Mouse (Mus musculus) midbrain, embryonic 12.5 days (tissue): ENCODE measurements around the gene Ptprg. TPM values are rescaled to one million over a fixed set of nuclear protein-coding genes. Genes with fewer than 3 reads are reported as not detected.
A peak's percentile ranks its signal among the peaks of the same experiment; 100 is the strongest.

Experiments used
- ATAC-seq: fragments of 200-750 bp; cut with Nextera tagmentation; 2 replicates; pipeline ENCODE4 v1.8.0; 2017; ENCODE audit warnings: low read depth, moderate TSS enrichment, moderate library complexity; ENCODE audit not compliant: low FRiP score
- H3K27ac ChIP-seq: fragments of 300-500 bp; sonication (generic); replicated peaks from 2 replicates; pipeline ENCODE4 v1.5.1; 2016; ENCODE audit warnings: mild to moderate bottlenecking
- H3K27me3 ChIP-seq: fragments of 300-500 bp; sonication (generic); 2 replicates; pipeline ENCODE4 v1.6.1; 2016; ENCODE audit warnings: mild to moderate bottlenecking
- H3K36me3 ChIP-seq: fragments of 300-500 bp; sonication (generic); 2 replicates; pipeline ENCODE4 v1.6.1; 2016
- H3K4me1 ChIP-seq: fragments of 300-500 bp; sonication (generic); 2 replicates; pipeline ENCODE4 v1.6.1; 2016
- H3K4me2 ChIP-seq: fragments of 300-500 bp; sonication (generic); replicated peaks from 2 replicates; pipeline ENCODE4 v1.6.1; 2016; ENCODE audit warnings: mild to moderate bottlenecking, moderate library complexity
- H3K4me3 ChIP-seq: fragments of 300-500 bp; sonication (generic); 2 replicates; pipeline ENCODE4 v1.5.1; 2016; ENCODE audit warnings: mild to moderate bottlenecking
- H3K9ac ChIP-seq: fragments of 300-500 bp; sonication (generic); replicated peaks from 2 replicates; pipeline ENCODE4 v1.6.1; 2016; ENCODE audit warnings: mild to moderate bottlenecking, moderate library complexity
- H3K9me3 ChIP-seq: fragments of 300-500 bp; sonication (generic); 2 replicates; pipeline ENCODE4 v1.6.1; 2016; ENCODE audit warnings: mild to moderate bottlenecking
- WGBS: fragments of 180-500 bp; shearing (Covaris S2); methylation state at CpG from one replicate; pipeline ENCODE4 v1.1.7; 2016; 5-methylcytosine and 5-hydroxymethylcytosine counted together
- polyA plus RNA-seq: library from polyadenylated mRNA; unstranded; fragments of >200 nt; fragmentation: Nextera tagmentation; extraction: Ambion mirVana; gene quantifications from 2 replicates; pipeline ENCODE4 v1.2.1, GENCODE M21; 2016

Ptprg gene
- polyA plus RNA-seq, 1 experiment from 2014 or later = 47.4 TPM

DNA sequence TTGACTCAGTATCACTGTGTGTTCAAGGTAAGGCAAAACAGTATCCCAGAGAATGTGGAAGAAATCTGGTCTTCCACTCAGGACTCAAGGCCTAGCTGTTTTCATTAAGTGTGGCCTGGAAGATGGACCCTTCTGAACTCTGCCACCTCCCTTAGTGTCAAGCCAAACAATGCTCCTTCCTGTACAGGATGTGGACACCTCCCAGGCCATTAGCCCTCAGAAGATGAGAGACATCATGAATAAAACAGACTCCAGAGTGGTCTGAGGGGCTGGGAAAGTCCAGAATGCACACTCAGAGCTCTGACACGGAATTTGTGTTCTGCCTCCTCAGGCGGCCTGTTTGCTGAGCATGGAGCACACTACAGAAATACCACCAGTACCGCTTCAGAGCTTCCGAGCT lies 581.2 kb downstream of the Ptprg start:
- no peaks in the 10 kb centered on the region for H3K4me1 ChIP-seq
- no peak overlapping the region for H3K9ac ChIP-seq
- H3K4me3 ChIP-seq = no peak overlapping the region
- H3K9me3 ChIP-seq = no peaks in the 10 kb centered on the region
- no peak overlapping the region for H3K27ac ChIP-seq
- no peak overlapping the region for H3K4me2 ChIP-seq
- 90% methylated on average over 4 of the region's 4 CpGs for WGBS
- ATAC-seq = no peak
- no peaks in the 10 kb centered on the region for H3K36me3 ChIP-seq
- H3K27me3 ChIP-seq = peaks cover 5% of the 10 kb centered on the region

DNA sequence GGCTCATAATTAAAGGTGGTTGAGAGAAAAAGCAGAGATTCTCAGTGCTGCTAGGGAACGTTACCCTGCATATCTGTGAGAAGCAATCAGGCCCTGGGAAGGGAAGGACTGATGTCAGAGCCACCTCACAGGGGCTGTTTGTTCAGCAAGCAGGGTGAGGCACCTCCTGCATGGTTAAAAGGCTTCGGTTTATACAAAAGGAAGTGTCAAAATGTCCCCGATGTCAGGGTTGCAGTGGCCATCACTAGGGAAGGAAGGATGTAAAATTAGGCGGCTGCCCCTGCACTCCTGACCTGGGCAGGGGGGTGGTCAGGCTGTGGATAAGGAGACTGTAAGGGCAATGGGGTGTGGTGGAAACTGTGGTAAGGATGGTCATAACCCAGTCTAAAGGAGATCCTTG lies 583.2 kb downstream of the Ptprg start:
- H3K9me3 ChIP-seq = no peaks in the 10 kb centered on the region
- H3K36me3 ChIP-seq = no peaks in the 10 kb centered on the region
- H3K27ac ChIP-seq = no peak overlapping the region
- 0 out of 2 replicates have a peak, but pooled peaks cover 2% of the 10 kb centered on the region for H3K4me1 ChIP-seq
- H3K4me2 ChIP-seq = no peak overlapping the region
- H3K9ac ChIP-seq = no peak overlapping the region
- 65% methylated on average over 4 of the region's 4 CpGs for WGBS
- peaks cover 20% of the 10 kb centered on the region for H3K27me3 ChIP-seq
- ATAC-seq = no peak
- H3K4me3 ChIP-seq = no peak overlapping the region

DNA sequence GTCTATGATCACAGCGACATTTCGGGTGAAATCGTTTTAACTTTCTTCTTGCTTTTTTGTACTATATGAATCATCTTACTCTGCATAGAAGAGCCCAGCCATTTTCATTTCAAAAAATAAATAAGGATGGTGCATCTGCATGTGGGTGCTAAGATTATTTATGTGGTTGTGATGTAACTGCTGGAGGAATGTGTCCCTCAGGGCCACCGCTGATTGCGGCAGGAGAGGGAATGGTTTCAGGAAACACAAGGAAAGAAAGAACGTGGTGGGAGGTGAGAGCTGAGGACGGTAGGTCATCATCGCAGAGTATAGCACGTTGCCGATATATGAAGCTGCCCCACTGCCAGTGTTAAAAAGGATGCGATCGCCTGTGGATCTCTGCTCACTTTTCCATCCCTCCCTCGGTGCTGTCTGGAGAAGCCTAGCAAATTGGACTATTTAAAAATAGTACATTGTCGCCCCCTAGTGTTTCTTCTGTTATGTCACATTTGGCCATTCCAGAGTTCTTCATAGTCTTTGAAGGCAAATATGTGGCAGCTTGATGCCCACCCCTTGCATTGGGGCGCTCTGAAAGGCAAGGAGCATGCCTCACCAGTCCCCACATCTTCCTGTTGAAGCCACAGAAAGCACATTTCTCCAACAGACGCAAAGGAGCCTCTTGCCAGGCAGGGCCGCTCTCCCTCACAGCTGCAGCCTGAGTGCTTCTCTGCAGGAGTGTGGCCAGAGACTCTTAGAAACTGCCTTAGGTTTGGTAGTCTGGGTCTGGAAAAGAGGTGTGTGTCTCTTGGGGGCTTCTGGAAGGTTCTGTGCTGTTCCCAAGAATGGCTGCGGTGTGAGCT lies 586.5 kb downstream of the Ptprg start:
- Histone ChIP-seq H3K4me3 (no peak overlapping the region), H3K27me3 (peaks cover 39% of the 10 kb centered on the region), H3K9me3 (no peaks in the 10 kb centered on the region), H3K36me3 (no peaks in the 10 kb centered on the region), H3K27ac (no peak overlapping the region), H3K4me1 (peaks cover 19% of the 10 kb centered on the region), H3K9ac (no peak overlapping the region), H3K4me2 (no peak overlapping the region)
- ATAC-seq = peak; percentile 47; the same call in 1 of the 2 replicates
- 47% methylated on average over 18 of the region's 18 CpGs for WGBS

DNA sequence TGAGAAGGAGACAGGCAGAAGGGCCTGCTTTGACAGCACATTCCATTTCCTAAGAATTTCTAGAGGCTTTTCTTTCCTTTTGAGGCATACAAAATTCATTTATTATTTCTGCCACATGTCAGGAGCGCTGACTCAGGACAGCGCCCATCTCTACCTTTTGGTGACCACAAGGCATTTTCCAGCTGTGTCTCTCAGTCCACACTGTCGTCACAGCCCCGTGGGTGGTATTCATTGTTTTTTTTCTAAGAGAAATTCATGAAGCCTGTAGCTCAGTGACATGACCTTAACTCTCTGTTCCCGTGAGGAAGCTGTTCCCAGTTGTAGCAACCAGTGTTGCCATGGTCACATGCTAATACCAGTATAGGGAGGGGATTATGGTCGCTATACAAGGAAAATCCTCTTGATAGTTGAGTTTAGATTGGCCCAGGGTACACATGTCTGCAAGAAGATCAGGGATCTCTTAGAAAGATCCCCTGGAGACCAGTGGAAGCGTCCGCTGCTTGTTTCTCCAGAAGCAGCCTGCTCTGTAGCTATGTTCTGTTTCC lies 590.7 kb downstream of the Ptprg start:
- Histone ChIP-seq H3K27ac (peak overlapping the region; percentile 35; the same call in 1 of the 2 replicates), H3K27me3 (peaks cover 74% of the 10 kb centered on the region), H3K4me1 (peaks cover 19% of the 10 kb centered on the region), H3K4me3 (no peak overlapping the region), H3K9me3 (no peaks in the 10 kb centered on the region), H3K9ac (no peak overlapping the region), H3K36me3 (peaks cover 7% of the 10 kb centered on the region; the same call in 1 of the 2 replicates), H3K4me2 (no peak overlapping the region)
- 20% methylated on average over 8 of the region's 8 CpGs for WGBS
- peak; percentile 75 for ATAC-seq

DNA sequence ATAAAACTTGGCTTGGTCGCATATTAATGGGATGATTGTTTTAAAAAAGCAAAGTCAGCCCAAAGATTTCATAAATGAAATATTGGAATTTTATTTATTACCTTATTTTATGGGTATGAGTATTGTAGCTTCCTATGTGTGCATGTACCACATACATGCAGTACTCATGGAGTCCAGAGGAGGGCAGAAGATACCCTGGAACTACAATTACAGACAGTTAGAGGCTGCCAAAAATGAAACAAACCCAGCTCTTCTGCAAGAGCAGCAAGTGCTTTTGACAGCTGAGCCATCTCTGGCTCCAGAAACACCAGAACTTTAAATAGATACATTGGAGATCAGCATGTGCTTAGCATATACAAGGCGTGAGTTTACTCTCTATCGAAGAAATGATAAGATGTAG lies 592.6 kb downstream of the Ptprg start:
- 94% methylated on average over 3 of the region's 3 CpGs for WGBS
- Histone ChIP-seq H3K9me3 (no peaks in the 10 kb centered on the region), H3K4me3 (no peak overlapping the region), H3K27ac (no peak overlapping the region), H3K27me3 (peaks cover 69% of the 10 kb centered on the region), H3K4me1 (peaks cover 17% of the 10 kb centered on the region), H3K9ac (no peak overlapping the region), H3K4me2 (no peak overlapping the region), H3K36me3 (peaks cover 7% of the 10 kb centered on the region; the same call in 1 of the 2 replicates)
- no peak for ATAC-seq

DNA sequence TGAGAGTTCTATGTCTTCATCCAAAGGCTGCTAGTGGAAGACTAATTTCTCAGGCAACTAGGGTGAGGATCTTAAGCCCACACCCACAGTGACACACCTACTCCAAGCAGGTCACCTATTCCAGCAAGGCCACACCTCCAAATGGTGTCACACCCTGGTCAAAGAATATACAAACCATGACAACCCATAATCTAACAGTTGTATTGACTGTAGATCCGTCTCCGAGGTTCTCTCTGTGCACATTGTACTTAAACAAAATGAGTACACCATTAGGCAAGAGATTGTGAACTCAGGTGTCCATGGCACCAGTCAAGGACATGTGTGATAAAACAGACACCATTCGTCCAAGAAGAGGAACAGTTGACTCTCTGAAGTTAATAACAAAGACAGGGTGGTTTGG lies 596.2 kb downstream of the Ptprg start:
- 88% methylated on average over 3 of the region's 3 CpGs for WGBS
- peaks cover 8% of the 10 kb centered on the region for H3K4me1 ChIP-seq
- peaks cover 7% of the 10 kb centered on the region; the same call in 1 of the 2 replicates for H3K36me3 ChIP-seq
- H3K4me2 ChIP-seq = no peak overlapping the region
- no peaks in the 10 kb centered on the region for H3K9me3 ChIP-seq
- no peak overlapping the region for H3K4me3 ChIP-seq
- no peak for ATAC-seq
- peaks cover 48% of the 10 kb centered on the region for H3K27me3 ChIP-seq
- H3K9ac ChIP-seq = no peak overlapping the region
- H3K27ac ChIP-seq = no peak overlapping the region

DNA sequence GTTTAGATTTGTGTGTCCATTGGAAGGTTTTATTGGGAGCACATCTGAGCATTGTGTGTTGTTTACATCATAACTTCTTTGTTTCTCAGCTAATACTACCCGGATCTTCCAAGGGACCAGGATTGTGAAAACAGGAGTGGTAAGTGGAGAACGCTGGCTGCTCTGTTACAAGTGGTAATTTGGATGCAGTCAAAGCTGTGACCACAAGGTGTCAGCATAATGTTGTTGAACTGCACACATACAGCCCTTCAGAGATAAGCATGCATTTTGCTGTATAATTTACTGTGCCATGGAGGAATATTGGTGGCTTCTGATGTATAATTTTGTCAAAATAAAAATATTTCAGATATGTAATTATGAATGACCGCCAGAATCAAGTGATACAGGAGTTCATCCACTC lies 598.6 kb downstream of the Ptprg start:
- Histone ChIP-seq H3K4me3 (no peak overlapping the region), H3K36me3 (no peaks in the 10 kb centered on the region), H3K9ac (no peak overlapping the region), H3K27me3 (peaks cover 27% of the 10 kb centered on the region), H3K9me3 (no peaks in the 10 kb centered on the region), H3K27ac (no peak overlapping the region), H3K4me2 (no peak overlapping the region), H3K4me1 (peaks cover 8% of the 10 kb centered on the region)
- WGBS = 54% methylated on average over 3 of the region's 3 CpGs
- ATAC-seq = peak; percentile 69; the same call in 1 of the 2 replicates

DNA sequence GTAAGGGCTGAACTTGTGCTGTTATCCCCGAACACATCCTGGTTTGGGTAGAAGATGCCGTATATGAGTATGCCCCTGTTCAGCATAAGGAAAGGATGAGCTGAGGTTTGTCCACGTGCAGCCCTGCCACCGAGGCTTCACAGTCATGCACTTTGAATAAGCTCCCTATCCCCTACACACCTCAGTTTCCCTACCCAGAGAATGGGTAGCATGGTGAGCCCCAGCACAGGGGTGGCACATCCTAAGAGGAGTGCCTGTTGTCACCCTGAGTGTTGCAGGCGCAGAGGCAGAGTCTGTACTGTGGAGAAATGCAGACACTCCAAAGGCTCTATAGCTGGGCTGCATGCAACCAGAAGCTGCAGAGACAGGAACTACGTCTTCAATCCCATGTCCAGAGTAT lies 599.4 kb downstream of the Ptprg start:
- no peak overlapping the region for H3K27ac ChIP-seq
- H3K4me1 ChIP-seq = peaks cover 8% of the 10 kb centered on the region
- 94% methylated on average over 6 of the region's 6 CpGs for WGBS
- H3K4me3 ChIP-seq = no peak overlapping the region
- no peak for ATAC-seq
- H3K9me3 ChIP-seq = no peaks in the 10 kb centered on the region
- H3K9ac ChIP-seq = no peak overlapping the region
- peaks cover 19% of the 10 kb centered on the region for H3K27me3 ChIP-seq
- H3K4me2 ChIP-seq = no peak overlapping the region
- H3K36me3 ChIP-seq = no peaks in the 10 kb centered on the region

DNA sequence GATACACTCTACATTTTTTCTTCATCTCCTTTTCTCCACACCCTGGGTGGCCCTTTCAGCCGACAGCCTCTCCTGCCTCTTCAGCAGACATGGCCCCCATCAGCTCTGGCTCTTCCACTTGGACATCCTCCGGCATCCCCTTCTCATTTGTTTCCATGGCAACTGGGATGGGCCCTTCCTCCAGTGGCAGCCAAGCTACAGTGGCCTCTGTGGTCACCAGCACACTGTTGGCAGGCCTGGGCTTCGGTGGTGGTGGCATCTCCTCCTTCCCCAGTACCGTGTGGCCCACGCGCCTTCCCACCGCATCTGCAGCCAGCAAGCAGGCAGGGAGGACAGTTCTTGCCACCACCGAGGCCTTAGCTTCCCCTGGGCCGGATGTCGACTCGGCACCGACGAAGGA lies 600.3 kb downstream of the Ptprg start:
- no peak for ATAC-seq

DNA sequence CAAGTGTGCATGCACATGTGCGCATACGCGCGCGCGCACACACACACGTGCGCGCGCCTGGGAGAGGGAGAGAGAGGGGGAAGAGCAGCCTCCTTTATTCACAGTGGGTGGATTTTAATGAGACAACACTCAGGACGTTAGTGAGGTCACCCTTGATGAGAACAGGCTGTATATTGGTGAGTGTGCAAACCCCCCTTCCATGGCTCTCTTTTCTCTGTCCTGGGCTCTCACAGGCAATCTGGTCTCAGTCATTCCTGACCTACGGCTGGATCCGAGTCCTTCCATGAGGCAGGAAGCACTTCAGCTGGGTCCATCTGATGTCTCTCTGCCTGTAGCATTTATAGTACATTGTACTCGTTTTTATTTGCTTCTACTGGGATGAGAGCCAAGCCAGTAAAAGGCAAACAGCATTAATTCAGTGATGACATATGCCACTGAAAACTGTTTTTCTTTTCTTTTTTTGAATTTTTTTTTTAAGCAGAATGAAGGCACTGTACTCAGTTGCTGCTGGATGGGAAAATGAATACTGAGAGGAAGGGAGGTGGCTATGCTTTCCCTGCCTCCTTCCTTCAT lies 608.5 kb downstream of the Ptprg start:
- H3K27me3 ChIP-seq = no peaks in the 10 kb centered on the region
- no peak overlapping the region for H3K4me2 ChIP-seq
- no peak overlapping the region for H3K9ac ChIP-seq
- no peak overlapping the region for H3K4me3 ChIP-seq
- no peaks in the 10 kb centered on the region for H3K9me3 ChIP-seq
- no peak for ATAC-seq
- WGBS = 87% methylated on average over 14 of the region's 14 CpGs
- H3K36me3 ChIP-seq = no peaks in the 10 kb centered on the region
- peaks cover 8% of the 10 kb centered on the region; the same call in 1 of the 2 replicates for H3K4me1 ChIP-seq
- no peak overlapping the region for H3K27ac ChIP-seq

More for the DNA sequence above, 600.3 kb downstream of the Ptprg start:
- Histone ChIP-seq H3K27me3 (peaks cover 11% of the 10 kb centered on the region), H3K4me2 (no peak overlapping the region), H3K4me3 (no peak overlapping the region), H3K9me3 (no peaks in the 10 kb centered on the region), H3K36me3 (no peaks in the 10 kb centered on the region), H3K4me1 (peaks cover 8% of the 10 kb centered on the region), H3K9ac (no peak overlapping the region), H3K27ac (no peak overlapping the region)
- 80% methylated on average over 13 of the region's 13 CpGs for WGBS

DNA sequence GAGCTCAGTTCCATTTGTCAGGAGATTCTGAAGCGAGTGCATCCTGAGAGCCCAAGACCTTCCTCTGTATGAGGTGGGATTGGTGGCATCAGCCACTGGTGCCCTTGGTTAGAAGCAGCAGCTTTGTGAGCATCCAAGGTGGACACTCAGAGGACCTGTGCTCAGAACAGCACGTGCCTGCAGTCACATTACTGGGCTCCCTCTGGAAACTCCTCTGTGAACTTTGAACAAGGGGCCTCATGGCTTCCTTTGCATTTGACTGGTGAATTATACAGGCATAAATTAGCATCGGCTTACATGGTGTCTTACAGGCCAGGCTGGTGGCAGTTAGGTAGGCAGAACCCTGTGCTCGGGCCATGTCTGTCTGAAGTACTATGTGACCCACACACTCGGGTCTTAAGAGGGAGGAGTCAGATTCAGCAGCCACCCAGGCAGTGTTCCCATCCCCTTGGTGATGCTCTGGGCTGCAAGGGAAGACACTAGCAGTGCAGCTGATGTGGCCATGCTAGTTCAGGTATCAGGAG lies 609.1 kb downstream of the Ptprg start:
- Histone ChIP-seq H3K27ac (no peak overlapping the region), H3K4me1 (peaks cover 8% of the 10 kb centered on the region; the same call in 1 of the 2 replicates), H3K9me3 (no peaks in the 10 kb centered on the region), H3K36me3 (no peaks in the 10 kb centered on the region), H3K9ac (no peak overlapping the region), H3K27me3 (no peaks in the 10 kb centered on the region), H3K4me3 (no peak overlapping the region), H3K4me2 (no peak overlapping the region)
- 0 out of 2 replicates have a peak, but pooled peaks have one; percentile 23 for ATAC-seq
- 77% methylated on average over 5 of the region's 5 CpGs for WGBS

DNA sequence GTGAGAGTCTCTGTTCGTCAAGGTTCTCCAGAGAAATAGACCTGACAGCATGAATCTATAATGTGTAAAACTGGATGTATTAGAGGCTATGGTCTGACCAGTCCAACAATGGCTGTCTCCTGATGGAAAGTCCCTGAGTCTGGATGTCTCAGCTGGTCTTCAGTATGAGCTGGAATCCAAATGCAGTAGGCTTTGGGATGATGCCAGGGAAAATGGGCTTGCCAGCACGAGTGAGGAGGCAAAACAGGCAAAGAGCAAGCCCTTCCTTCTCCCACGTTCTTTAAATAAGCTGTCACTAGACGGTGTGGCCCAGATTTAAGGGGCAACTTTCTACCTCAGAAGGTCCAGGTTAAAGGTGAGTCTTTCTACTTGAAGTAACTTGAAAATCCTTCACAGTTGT lies 609.9 kb downstream of the Ptprg start:
- peaks cover 8% of the 10 kb centered on the region; the same call in 1 of the 2 replicates for H3K4me1 ChIP-seq

More for the DNA sequence above, 609.9 kb downstream of the Ptprg start:
- 90% methylated on average over 4 of the region's 4 CpGs for WGBS
- H3K27ac ChIP-seq = no peak overlapping the region
- H3K9ac ChIP-seq = no peak overlapping the region
- ATAC-seq = no peak
- H3K36me3 ChIP-seq = 0 out of 2 replicates have a peak, but pooled peaks cover 5% of the 10 kb centered on the region
- no peak overlapping the region for H3K4me3 ChIP-seq
- H3K4me2 ChIP-seq = no peak overlapping the region
- H3K27me3 ChIP-seq = no peaks in the 10 kb centered on the region
- H3K9me3 ChIP-seq = no peaks in the 10 kb centered on the region
